Mouse (Mus musculus) left cerebral cortex, postnatal 10 days (tissue): ENCODE data around the gene Olfr164. TPM values are rescaled to one million over a fixed set of nuclear protein-coding genes. Genes with fewer than 3 reads are reported as not detected.

Experiments used
- DNase-seq, 2 experiments: peaks; one replicate each; pipeline ENCODE4 v3.0.0; 2021 to 2022; ENCODE audit warnings: low spot score in 2 of 2, mixed read lengths in 1 of 2; ENCODE audit errors: extremely low spot score in 1 of 2
- intact Hi-C: fragments of 180-260 bp; cut with DNase I; formaldehyde crosslinking; loops from one replicate; pipeline ENCODE4 v1.15.1; 2025
- microRNA-seq: library from miRNA; unstranded; fragments of <30 nt; microRNA quantifications from one replicate; pipeline ENCODE4 v1.2.0, GENCODE M21; 2022
- total RNA-seq, 2 experiments: library from RNA; stranded (reverse); gene quantifications; 2 replicates each; pipeline ENCODE4 v1.2.3; 2021

Olfr164 gene
- total RNA-seq = not detected

DNA sequence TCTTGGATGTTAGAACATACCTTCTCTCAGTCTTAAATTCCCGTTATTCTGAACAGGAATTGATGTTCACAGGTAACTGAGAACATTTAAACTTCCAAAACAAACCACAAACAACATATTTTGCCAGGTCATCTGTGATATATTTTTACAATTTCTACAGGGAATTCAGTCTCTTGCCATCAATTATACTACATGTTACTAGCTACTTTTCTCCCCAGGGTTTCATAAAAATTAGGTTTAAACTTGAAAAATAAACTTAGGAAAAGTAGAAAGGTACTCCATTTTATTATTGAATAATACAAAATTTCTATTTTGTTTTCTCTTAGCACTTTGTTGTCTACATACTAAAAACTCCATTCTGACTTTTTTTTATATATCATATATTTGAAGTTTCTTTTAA lies at the start of gene Olfr164:
Gene Olfr164, minus strand, starts transcription at position 101 of the 400 bp plus-strand sequence.
- intact Hi-C loops = no loop called here
- DNase-seq = no peak

- DNase-seq = no peak
- intact Hi-C loops = no loop called here
Measured at GRCm38 (mm10) chr16:19349111-19349510, 35.2 kb upstream of the Olfr164 start.

GRCm38 (mm10) chr16:19263235-19263634 lies 50.6 kb downstream of the Olfr164 start:
- no peak for DNase-seq
- intact Hi-C loops = no loop called here

DNA sequence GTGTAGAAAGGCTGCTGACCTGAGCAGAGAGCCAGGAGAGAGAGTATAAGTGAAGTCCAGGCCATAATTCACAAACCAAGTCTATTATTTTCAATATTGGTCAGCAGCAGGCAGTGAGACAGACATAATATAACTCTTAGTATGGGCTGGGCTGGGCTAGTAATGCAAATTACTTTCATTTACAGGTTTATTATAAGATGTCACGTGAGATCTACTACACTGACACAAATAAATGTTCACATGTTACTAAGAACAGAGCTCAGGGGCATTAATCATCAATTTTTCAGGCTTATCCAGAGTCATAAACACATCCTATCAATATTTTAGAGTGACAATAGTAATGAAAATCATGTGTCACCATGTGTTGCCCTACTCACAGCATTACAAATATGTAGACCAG lies 53.1 kb downstream of the Olfr164 start:
- intact Hi-C loops = no loop called here
- DNase-seq = no peak

DNA sequence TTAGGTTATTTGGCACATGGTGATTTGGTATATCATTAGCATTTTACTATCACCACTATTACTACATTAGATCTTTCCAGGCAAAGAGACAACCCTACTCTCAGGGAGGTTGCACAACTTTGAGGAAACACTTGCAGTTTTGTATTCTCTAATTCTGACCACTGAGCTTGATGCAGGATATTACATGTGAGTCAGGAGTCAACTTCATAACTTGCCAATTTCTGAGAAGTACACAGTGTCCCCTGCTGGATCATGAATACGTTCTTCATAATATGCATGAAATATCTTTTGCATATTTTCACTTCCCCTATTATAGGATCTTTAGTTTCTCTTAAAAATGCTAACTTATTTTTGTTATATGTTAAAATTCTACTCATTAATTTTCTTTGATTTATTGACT lies 68.0 kb downstream of the Olfr164 start:
- intact Hi-C loops = no loop called here
- no peak for DNase-seq

DNA sequence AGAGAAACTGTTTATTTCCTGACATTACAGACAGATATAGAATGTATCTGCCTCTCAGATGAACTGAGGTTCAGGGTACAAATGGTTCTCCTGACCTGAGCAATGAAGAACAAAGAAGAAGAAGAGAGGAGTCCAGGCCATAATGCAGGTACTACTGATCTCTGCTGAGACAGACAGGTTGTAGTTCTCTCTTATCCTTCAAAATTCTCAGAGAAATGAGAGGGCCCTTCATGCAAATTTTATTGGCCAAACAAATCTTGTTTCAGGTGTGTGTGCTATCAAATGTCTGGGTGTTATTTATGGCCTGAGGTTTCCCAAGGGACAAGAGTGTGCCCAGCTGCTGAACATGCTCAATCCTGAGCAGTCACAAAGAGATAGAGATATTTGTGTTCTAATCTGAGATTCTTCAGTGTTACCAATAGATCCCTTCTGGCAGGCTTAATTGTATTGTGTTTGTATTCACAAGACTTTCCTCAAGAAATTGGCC lies 72.3 kb downstream of the Olfr164 start:
- intact Hi-C loops = no loop called here
- DNase-seq = no peak

- no peak for DNase-seq
- intact Hi-C loops = no loop called here
Measured at GRCm38 (mm10) chr16:19240792-19241538, 72.9 kb downstream of the Olfr164 start.

DNA sequence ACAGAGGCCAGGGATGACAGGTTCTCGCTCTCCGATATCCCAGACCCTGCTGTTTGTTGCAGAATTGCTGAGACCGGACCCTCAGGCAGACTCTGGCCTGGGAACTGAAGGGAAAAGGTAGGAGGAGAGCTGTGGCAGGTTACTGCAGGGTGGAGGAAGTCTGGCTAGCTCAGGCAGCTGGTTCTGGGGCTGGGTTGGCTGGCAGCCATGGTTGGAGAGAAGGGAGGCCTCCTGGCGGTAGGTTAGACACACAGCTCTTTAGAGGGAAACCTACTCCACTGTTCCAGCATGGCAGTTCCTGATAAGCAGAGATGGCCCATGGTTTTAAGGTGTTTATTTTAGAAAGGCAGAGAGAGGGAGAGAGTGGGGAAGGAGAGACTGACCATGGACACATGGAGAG lies 77.1 kb downstream of the Olfr164 start:
- intact Hi-C loops = no loop called here
- DNase-seq = no peak

Small RNA genes lying within 50 kb of the gene (microRNA-seq; reads per million reads assigned to microRNA genes)
- not detected for gene Gm23612

Other genes starting within 250 kb of the Olfr164 start
- gene Olfr165, start 109.1 kb upstream of the Olfr164 start, total RNA-seq = not detected
- gene Olfr166, start 169.6 kb upstream of the Olfr164 start, total RNA-seq = not detected
- gene Olfr167, start 208.2 kb upstream of the Olfr164 start, total RNA-seq = not detected
- gene Olfr168, start 221.5 kb upstream of the Olfr164 start, total RNA-seq = not detected